Mouse (Mus musculus): Measurements from ENCODE around the gene Luzp2. TPM values are rescaled to one million over a fixed set of nuclear protein-coding genes. Genes with fewer than 3 reads are reported as not detected.
"Not testable (repeated sequence)": the region's sequence is repeated elsewhere in the genome, so short reads cannot be mapped to it uniquely, and the experiment has no call there.

The Luzp2 gene
- polyA plus RNA-seq, 2 experiments from 2014 or later, result 0.12 TPM; not detected in 1

GRCm38 (mm10) chr7:55009173-55009771 lies 174.0 kb downstream of the Luzp2 start:
- ATAC-seq, result no peak

DNA sequence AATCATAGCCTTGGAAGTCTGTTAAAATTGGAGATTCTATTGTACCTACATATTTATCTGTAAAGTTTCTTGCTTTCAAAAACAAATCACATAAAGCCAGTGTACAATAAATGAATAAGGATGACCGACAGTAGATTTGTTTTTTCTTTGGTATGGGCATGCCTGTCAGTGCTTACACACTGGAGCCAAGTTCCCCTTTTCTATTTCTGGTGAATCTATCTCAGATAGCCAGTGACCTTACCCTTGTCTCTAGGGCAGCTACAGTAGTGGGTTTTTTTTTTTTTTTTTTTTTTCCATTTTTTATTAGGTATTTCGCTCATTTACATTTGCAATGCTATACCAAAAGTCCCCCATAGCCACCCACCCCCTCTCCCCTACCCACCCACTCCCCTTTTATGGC lies 298.6 kb downstream of the Luzp2 start:
- not testable (repeated sequence) for ATAC-seq

GRCm38 (mm10) chr7:55188927-55189326 lies 353.6 kb downstream of the Luzp2 start:
- no peak for ATAC-seq

DNA sequence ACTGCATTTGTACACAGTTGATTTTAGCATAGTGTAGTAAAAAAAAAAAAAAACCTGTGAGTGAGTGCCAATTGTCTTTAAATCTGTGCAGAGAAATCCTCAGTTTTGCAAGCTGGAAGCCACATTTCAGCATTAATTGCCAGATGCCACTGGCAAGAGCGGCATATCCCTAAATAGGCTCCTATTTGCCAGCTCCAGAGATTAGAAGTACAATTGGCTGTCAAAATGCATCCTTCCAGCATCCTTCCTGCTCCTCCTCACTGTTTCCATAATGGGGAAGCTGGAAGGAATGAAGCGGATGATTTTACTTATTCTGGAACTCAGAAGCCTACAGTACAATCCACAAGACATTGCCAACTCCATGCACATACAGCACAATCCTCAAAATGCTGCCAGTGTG lies 354.2 kb downstream of the Luzp2 start:
- ATAC-seq, result no peak

DNA sequence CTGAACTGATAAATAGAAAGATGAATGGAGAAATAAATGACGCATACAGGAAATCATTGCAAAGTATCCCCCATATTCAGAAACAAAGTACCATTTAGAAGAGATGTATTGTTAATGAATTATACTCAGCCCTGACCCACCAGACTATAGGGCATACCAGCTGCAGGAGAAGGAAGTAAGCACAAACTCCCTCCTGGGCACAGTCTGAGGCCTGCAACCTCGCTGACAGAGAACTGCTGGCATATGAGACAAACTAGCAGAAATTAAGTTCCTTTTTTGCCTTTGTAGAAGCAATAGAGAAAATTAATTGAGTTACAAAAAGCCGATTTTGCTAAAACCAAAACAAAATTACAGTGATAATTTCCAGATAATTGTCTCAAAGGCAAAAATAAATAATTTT lies 355.4 kb downstream of the Luzp2 start:
- ATAC-seq, result no peak

DNA sequence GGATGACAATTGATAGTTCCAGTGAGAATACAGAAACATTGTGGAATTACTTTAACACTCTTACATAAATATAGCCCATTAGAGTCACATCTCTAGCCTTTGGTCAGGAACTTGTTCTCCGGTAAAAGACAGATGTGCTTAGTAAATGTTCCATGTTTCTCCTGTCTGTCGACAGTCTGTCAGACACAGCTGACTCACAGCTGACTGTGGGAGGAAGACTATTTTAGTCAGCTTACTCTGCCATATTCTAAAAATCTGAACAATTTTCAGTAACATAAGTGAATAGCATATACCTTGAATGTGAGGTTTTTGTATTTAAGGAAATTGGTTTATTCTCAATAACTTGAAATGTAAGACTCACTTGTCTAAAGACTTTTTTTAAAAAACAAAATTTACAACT lies 363.5 kb downstream of the Luzp2 start:
- no peak for ATAC-seq

DNA sequence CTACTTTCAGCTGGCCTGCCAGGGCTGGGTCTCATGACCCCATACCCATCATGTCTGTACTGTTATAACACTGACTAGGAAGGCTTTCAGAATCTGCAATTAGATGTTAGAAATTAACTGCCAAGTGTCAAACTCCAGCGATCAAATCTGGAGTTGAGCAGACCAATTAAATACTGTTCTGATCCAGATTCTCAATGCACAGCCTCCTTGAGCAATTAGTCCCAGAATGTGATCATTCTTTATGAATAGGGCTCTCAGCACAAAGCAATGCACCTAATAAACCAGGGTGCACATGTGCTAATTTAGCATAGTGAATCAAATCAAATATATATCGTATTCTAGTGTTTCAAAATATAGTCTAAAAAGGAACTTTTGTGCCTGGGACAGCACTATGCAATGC lies 387.7 kb downstream of the Luzp2 start:
- ATAC-seq, result no peak

DNA sequence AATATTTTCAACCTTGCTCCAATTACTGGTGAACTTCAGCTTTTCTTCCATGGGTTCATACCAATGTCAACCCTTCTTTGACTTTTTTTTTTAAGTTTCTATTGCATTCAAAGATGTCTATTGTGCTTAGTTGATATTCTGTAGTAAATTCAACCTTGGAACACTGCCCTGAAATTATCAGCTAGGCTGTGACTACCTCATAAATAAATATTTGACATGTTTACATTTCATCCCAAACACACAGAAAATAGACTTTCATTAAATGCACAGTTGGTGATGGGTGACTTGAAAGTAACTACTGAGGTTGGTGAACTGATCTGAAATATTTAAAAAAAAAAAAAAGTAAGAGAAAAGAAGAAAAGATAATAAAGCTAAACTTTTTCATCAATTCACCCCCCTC lies 394.1 kb downstream of the Luzp2 start:
- ATAC-seq, result no peak
